ENCODE assay signal across 9 mouse cellular contexts in genomic region chr11:20913598-20914296, GRCm38 (mm10).
DNase-seq lines count a peak whose midpoint lies in the region; ATAC-seq and TF ChIP-seq lines count a peak whose summit lies in the region.
"Had no signal": no experiment of that assay in that cellular context is flagged by ENCODE, and none has a peak within 500 bp of the region (broad histone marks: within the 10 kb centered on the region; RNA-seq: fewer than 3 reads in every experiment).

No protein-coding gene starts in this region.

- TF ChIP-seq CTCF in G1E (IDR thresholded peaks at IDR 0.05; ENCODE audit: low read depth, low read length), result peak; percentile 61
- peak; percentile 97 for TF ChIP-seq CTCF in lung, embryonic 14.5 days (IDR thresholded peaks at IDR 0.05; ENCODE audit: low read depth)

- peaks cover 11% of the 10 kb centered on the region for H3K27me3 ChIP-seq in G1E (ENCODE audit: insufficient read depth, low read length)
- 0 out of 2 replicates have a peak, but pooled peaks cover 7% of the 10 kb centered on the region for H3K27me3 ChIP-seq in forebrain, embryonic 13.5 days
- no peaks in the 10 kb centered on the region for H3K27me3 ChIP-seq in lung, embryonic 14.5 days (ENCODE audit: insufficient read depth, low read length)

- H3K4me2 ChIP-seq in forebrain, embryonic 13.5 days, result no peak overlapping the region
- no peak overlapping the region for H3K4me2 ChIP-seq in lung, embryonic 14.5 days

- H3K4me3 ChIP-seq in G1E (ENCODE audit: low read depth, low read length), result no peak overlapping the region
- no peak overlapping the region for H3K4me3 ChIP-seq in forebrain, embryonic 13.5 days
- no peak overlapping the region for H3K4me3 ChIP-seq in lung, embryonic 14.5 days (ENCODE audit: low read depth, low read length)
- H3K4me3 ChIP-seq: myocyte had no signal

- DNase-seq in G1E (ENCODE audit: low spot score), result peak; percentile 65
- DNase-seq in c-Kit-positive CD71-positive TER-119-positive erythroid progenitor cells, embryonic 14.5 days (ENCODE audit: low spot score), result peak; percentile 88
- peak; percentile 86 to 91 for DNase-seq in heart, postnatal 36 days
- DNase-seq in layer of hippocampus, adult 11-12 months (ENCODE audit: low spot score), result peak; percentile 87
- peak; percentile 96 for DNase-seq in lung, embryonic 14.5 days
- peak; percentile 66 to 69 for DNase-seq in thymus, adult 18-20 months

- H3K9ac ChIP-seq in forebrain, embryonic 13.5 days, result no peak overlapping the region
- H3K9ac ChIP-seq in lung, embryonic 14.5 days, result no peak overlapping the region

- intact Hi-C loops in heart, postnatal 36 days (cut with DNase I), result loop anchor here (1.0 to 5.0 kb wide), 4 partner anchors 54 to 456 kb away; no protein-coding TSS in a partner anchor

- 24% methylated on average over 8 of the region's 8 CpGs for WGBS in forebrain, embryonic 13.5 days
- 18% methylated on average over 8 of the region's 8 CpGs for WGBS in lung, embryonic 14.5 days

- peaks cover 5% of the 10 kb centered on the region for H3K4me1 ChIP-seq in G1E (ENCODE audit: insufficient read depth, low read depth, low read length)
- H3K4me1 ChIP-seq in forebrain, embryonic 13.5 days, result peaks cover 11% of the 10 kb centered on the region; the same call in 1 of the 2 replicates
- H3K4me1 ChIP-seq in lung, embryonic 14.5 days (ENCODE audit: insufficient read depth), result peaks cover 24% of the 10 kb centered on the region

- ATAC-seq in G1E (ENCODE audit: extremely low read depth, insufficient number of reproducible peaks, low FRiP score, poor library complexity, severe bottlenecking), result 0 out of 2 replicates have a peak, but pooled peaks have one; percentile 40
- ATAC-seq in forebrain, embryonic 13.5 days, result peak; percentile 80
- peak; percentile 29; the same call in 1 of the 2 replicates for ATAC-seq in lung, embryonic 14.5 days (ENCODE audit: insufficient read depth)
- ATAC-seq in neutrophil, adult 5-6 weeks (ENCODE audit: extremely low read depth, insufficient number of reproducible peaks, low FRiP score, poor library complexity, severe bottlenecking), result peak; percentile 79

- no peaks in the 10 kb centered on the region for H3K36me3 ChIP-seq in G1E (replicated peaks)
- H3K36me3 ChIP-seq in forebrain, embryonic 13.5 days (ENCODE audit: poor library complexity, severe bottlenecking), result no peaks in the 10 kb centered on the region
- no peaks in the 10 kb centered on the region for H3K36me3 ChIP-seq in lung, embryonic 14.5 days (ENCODE audit: insufficient read depth)

- no peaks in the 10 kb centered on the region for H3K9me3 ChIP-seq in G1E (replicated peaks)
- no peaks in the 10 kb centered on the region for H3K9me3 ChIP-seq in forebrain, embryonic 13.5 days (replicated peaks)
- no peaks in the 10 kb centered on the region for H3K9me3 ChIP-seq in lung, embryonic 14.5 days (ENCODE audit: low read depth, low read length)

- H3K27ac ChIP-seq in forebrain, embryonic 13.5 days, result no peak overlapping the region
- no peak overlapping the region for H3K27ac ChIP-seq in lung, embryonic 14.5 days (ENCODE audit: low read depth)

Comparison
In these comparisons a context has a peak if more than half of its experiments do, and no peak if none do; other contexts are left out.
1. ATAC-seq: peak in every context shown above with its lines; median percentile 80 in forebrain, embryonic 13.5 days; 79 in neutrophil, adult 5-6 weeks; 40 in G1E; 29 in lung, embryonic 14.5 days.